Mouse (Mus musculus): ENCODE data around the gene Pros1. TPM values are rescaled to one million over a fixed set of nuclear protein-coding genes. Genes with fewer than 3 reads are reported as not detected.

The Pros1 gene
- polyA plus RNA-seq, 1 experiment, result 7.9 TPM

GRCm38 (mm10) chr16:62813790-62814189, 40.3 kb upstream of the Pros1 start:
- Histone ChIP-seq H3K4me2 (ENCODE audit: low read depth) (no peak overlapping the region), H3K27me3 (ENCODE audit: control insufficient read depth, insufficient read depth, insufficient read length) (no peaks in the 10 kb centered on the region), H3K36me3 (ENCODE audit: control insufficient read depth, insufficient read depth) (no peaks in the 10 kb centered on the region), H3K79me2 (ENCODE audit: control insufficient read depth, insufficient read depth) (no peaks in the 10 kb centered on the region), H3K4me3 (no peak overlapping the region), H3ac (ENCODE audit: control insufficient read depth, insufficient read length) (no peak overlapping the region)
- TF ChIP-seq MAX (IDR thresholded peaks at IDR 0.05; ENCODE audit: low read depth) (no peak), POLR2AphosphoS2 (IDR thresholded peaks at IDR 0.05; ENCODE audit: insufficient read length, low read depth) (no peak), POLR2A (IDR thresholded peaks at IDR 0.05; ENCODE audit: insufficient read length, low read depth) (no peak), SRF (IDR thresholded peaks at IDR 0.05; ENCODE audit: control insufficient read depth, insufficient read length, low read depth) (no peak), MYOD1 (IDR thresholded peaks at IDR 0.05; ENCODE audit: control insufficient read depth in 1 of 3, insufficient read length in 2 of 3, low read depth in 2 of 3) (no peak), TCF3 (IDR thresholded peaks at IDR 0.05; ENCODE audit: insufficient read length, low read depth) (no peak), MYOG (IDR thresholded peaks at IDR 0.05; ENCODE audit: control insufficient read depth in 1 of 3, insufficient read depth in 1 of 3, insufficient read length in 2 of 3, low read depth in 2 of 3) (no peak), CEBPB (IDR thresholded peaks at IDR 0.05; ENCODE audit: insufficient read depth, poor library complexity, severe bottlenecking) (no peak), E2F4 (IDR thresholded peaks at IDR 0.05; ENCODE audit: insufficient read depth) (no peak), REST (IDR thresholded peaks at IDR 0.05; ENCODE audit: insufficient read depth, insufficient read length) (no peak), USF1 (IDR thresholded peaks at IDR 0.05; ENCODE audit: low read depth) (no peak), TCF12 (IDR thresholded peaks at IDR 0.05; ENCODE audit: insufficient read depth, poor library complexity, severe bottlenecking) (no peak)

GRCm38 (mm10) chr16:62814491-62814890, 39.6 kb upstream of the Pros1 start, which contains the start of gene Stx19:
Gene Stx19, plus strand, starts transcription at chr16:62814676.
- Histone ChIP-seq H3ac (ENCODE audit: control insufficient read depth, insufficient read length) (no peak within 1 kb of the TSS), H3K27me3 (ENCODE audit: control insufficient read depth, insufficient read depth, insufficient read length) (no peaks in the 10 kb centered on the region), H3K4me3 (no peak within 1 kb of the TSS), H3K4me2 (ENCODE audit: low read depth) (no peak within 1 kb of the TSS), H3K36me3 (ENCODE audit: control insufficient read depth, insufficient read depth) (no peaks in the 10 kb centered on the region), H3K79me2 (ENCODE audit: control insufficient read depth, insufficient read depth) (no peaks in the 10 kb centered on the region)
- TF ChIP-seq SRF (IDR thresholded peaks at IDR 0.05; ENCODE audit: control insufficient read depth, insufficient read length, low read depth), result no peak
- TF ChIP-seq MYOD1 (IDR thresholded peaks at IDR 0.05; ENCODE audit: control insufficient read depth in 1 of 3, insufficient read length in 2 of 3, low read depth in 2 of 3), result no peak
- TF ChIP-seq POLR2A (IDR thresholded peaks at IDR 0.05; ENCODE audit: insufficient read length, low read depth), result no peak
- TF ChIP-seq USF1 (IDR thresholded peaks at IDR 0.05; ENCODE audit: low read depth), result no peak
- no peak for TF ChIP-seq E2F4 (IDR thresholded peaks at IDR 0.05; ENCODE audit: insufficient read depth)
- no peak for TF ChIP-seq MAX (IDR thresholded peaks at IDR 0.05; ENCODE audit: low read depth)
- TF ChIP-seq CEBPB (IDR thresholded peaks at IDR 0.05; ENCODE audit: insufficient read depth, poor library complexity, severe bottlenecking), result no peak
- no peak for TF ChIP-seq POLR2AphosphoS2 (IDR thresholded peaks at IDR 0.05; ENCODE audit: insufficient read length, low read depth)
- no peak for TF ChIP-seq REST (IDR thresholded peaks at IDR 0.05; ENCODE audit: insufficient read depth, insufficient read length)
- no peak for TF ChIP-seq MYOG (IDR thresholded peaks at IDR 0.05; ENCODE audit: control insufficient read depth in 1 of 3, insufficient read depth in 1 of 3, insufficient read length in 2 of 3, low read depth in 2 of 3)
- no peak for TF ChIP-seq TCF12 (IDR thresholded peaks at IDR 0.05; ENCODE audit: insufficient read depth, poor library complexity, severe bottlenecking)
- no peak for TF ChIP-seq TCF3 (IDR thresholded peaks at IDR 0.05; ENCODE audit: insufficient read length, low read depth)

GRCm38 (mm10) chr16:62822472-62822871, 31.6 kb upstream of the Pros1 start:
- H3K79me2 ChIP-seq (ENCODE audit: control insufficient read depth, insufficient read depth), result no peaks in the 10 kb centered on the region
- H3K4me3 ChIP-seq, result no peak overlapping the region
- H3K27me3 ChIP-seq (ENCODE audit: control insufficient read depth, insufficient read depth, insufficient read length), result no peaks in the 10 kb centered on the region
- H3K4me2 ChIP-seq (ENCODE audit: low read depth), result no peak overlapping the region
- no peaks in the 10 kb centered on the region for H3K36me3 ChIP-seq (ENCODE audit: control insufficient read depth, insufficient read depth)
- H3ac ChIP-seq (ENCODE audit: control insufficient read depth, insufficient read length), result no peak overlapping the region
- TF ChIP-seq CEBPB (IDR thresholded peaks at IDR 0.05; ENCODE audit: insufficient read depth, poor library complexity, severe bottlenecking), result no peak
- no peak for TF ChIP-seq MYOG (IDR thresholded peaks at IDR 0.05; ENCODE audit: control insufficient read depth in 1 of 3, insufficient read depth in 1 of 3, insufficient read length in 2 of 3, low read depth in 2 of 3)
- TF ChIP-seq E2F4 (IDR thresholded peaks at IDR 0.05; ENCODE audit: insufficient read depth), result no peak
- TF ChIP-seq POLR2AphosphoS2 (IDR thresholded peaks at IDR 0.05; ENCODE audit: insufficient read length, low read depth), result no peak
- TF ChIP-seq POLR2A (IDR thresholded peaks at IDR 0.05; ENCODE audit: insufficient read length, low read depth), result no peak
- TF ChIP-seq TCF3 (IDR thresholded peaks at IDR 0.05; ENCODE audit: insufficient read length, low read depth), result no peak
- TF ChIP-seq SRF (IDR thresholded peaks at IDR 0.05; ENCODE audit: control insufficient read depth, insufficient read length, low read depth), result no peak
- no peak for TF ChIP-seq MYOD1 (IDR thresholded peaks at IDR 0.05; ENCODE audit: control insufficient read depth in 1 of 3, insufficient read length in 2 of 3, low read depth in 2 of 3)
- TF ChIP-seq USF1 (IDR thresholded peaks at IDR 0.05; ENCODE audit: low read depth), result no peak
- TF ChIP-seq MAX (IDR thresholded peaks at IDR 0.05; ENCODE audit: low read depth), result no peak
- TF ChIP-seq REST (IDR thresholded peaks at IDR 0.05; ENCODE audit: insufficient read depth, insufficient read length), result no peak
- no peak for TF ChIP-seq TCF12 (IDR thresholded peaks at IDR 0.05; ENCODE audit: insufficient read depth, poor library complexity, severe bottlenecking)

- no peak for TF ChIP-seq MAX (IDR thresholded peaks at IDR 0.05; ENCODE audit: low read depth)
- TF ChIP-seq REST (IDR thresholded peaks at IDR 0.05; ENCODE audit: insufficient read depth, insufficient read length), result no peak
- TF ChIP-seq CEBPB (IDR thresholded peaks at IDR 0.05; ENCODE audit: insufficient read depth, poor library complexity, severe bottlenecking), result no peak
- TF ChIP-seq SRF (IDR thresholded peaks at IDR 0.05; ENCODE audit: control insufficient read depth, insufficient read length, low read depth), result no peak
- no peak for TF ChIP-seq USF1 (IDR thresholded peaks at IDR 0.05; ENCODE audit: low read depth)
- no peak for TF ChIP-seq MYOG (IDR thresholded peaks at IDR 0.05; ENCODE audit: control insufficient read depth in 1 of 3, insufficient read depth in 1 of 3, insufficient read length in 2 of 3, low read depth in 2 of 3)
- no peak for TF ChIP-seq E2F4 (IDR thresholded peaks at IDR 0.05; ENCODE audit: insufficient read depth)
- no peak for TF ChIP-seq POLR2A (IDR thresholded peaks at IDR 0.05; ENCODE audit: insufficient read length, low read depth)
- TF ChIP-seq TCF12 (IDR thresholded peaks at IDR 0.05; ENCODE audit: insufficient read depth, poor library complexity, severe bottlenecking), result no peak
- no peak for TF ChIP-seq TCF3 (IDR thresholded peaks at IDR 0.05; ENCODE audit: insufficient read length, low read depth)
- no peak for TF ChIP-seq MYOD1 (IDR thresholded peaks at IDR 0.05; ENCODE audit: control insufficient read depth in 1 of 3, insufficient read length in 2 of 3, low read depth in 2 of 3)
- TF ChIP-seq POLR2AphosphoS2 (IDR thresholded peaks at IDR 0.05; ENCODE audit: insufficient read length, low read depth), result no peak
- Histone ChIP-seq H3K4me3 (no peak overlapping the region), H3K4me2 (ENCODE audit: low read depth) (no peak overlapping the region), H3K27me3 (ENCODE audit: control insufficient read depth, insufficient read depth, insufficient read length) (no peaks in the 10 kb centered on the region), H3K36me3 (ENCODE audit: control insufficient read depth, insufficient read depth) (no peaks in the 10 kb centered on the region), H3K79me2 (ENCODE audit: control insufficient read depth, insufficient read depth) (no peaks in the 10 kb centered on the region), H3ac (ENCODE audit: control insufficient read depth, insufficient read length) (no peak overlapping the region)
These were observed 27.7 kb upstream of the Pros1 start for GRCm38 (mm10) chr16:62826156-62827001.

All from myocyte (in vitro differentiated cells).